Mouse (Mus musculus) activated CD4-positive, CD25-positive, alpha-beta regulatory T cell, adult 4 months (primary cell): ENCODE data around the gene Fgd5. TPM values are rescaled to one million over a fixed set of nuclear protein-coding genes. Genes with fewer than 3 reads are reported as not detected.
"Not testable (repeated sequence)": the region's sequence is repeated elsewhere in the genome, so short reads cannot be mapped to it uniquely, and the experiment has no call there.

Source experiments
- ATAC-seq: one replicate; pipeline ENCODE4 v1.8.0; 2017
- polyA plus RNA-seq, 2 experiments: library from polyadenylated mRNA; unstranded; fragments of 100-300 nt; shearing (Covaris generic); gene quantifications; one replicate each; pipeline ENCODE4 v1.2.1; 2017

Gene Fgd5
- polyA plus RNA-seq, 2 experiments from 2014 or later = 0.42 TPM; not detected in 1

GRCm38 (mm10) chr6:92067146-92067790 is 88.6 kb downstream of the Fgd5 start:
- peak; percentile 75 for ATAC-seq

DNA sequence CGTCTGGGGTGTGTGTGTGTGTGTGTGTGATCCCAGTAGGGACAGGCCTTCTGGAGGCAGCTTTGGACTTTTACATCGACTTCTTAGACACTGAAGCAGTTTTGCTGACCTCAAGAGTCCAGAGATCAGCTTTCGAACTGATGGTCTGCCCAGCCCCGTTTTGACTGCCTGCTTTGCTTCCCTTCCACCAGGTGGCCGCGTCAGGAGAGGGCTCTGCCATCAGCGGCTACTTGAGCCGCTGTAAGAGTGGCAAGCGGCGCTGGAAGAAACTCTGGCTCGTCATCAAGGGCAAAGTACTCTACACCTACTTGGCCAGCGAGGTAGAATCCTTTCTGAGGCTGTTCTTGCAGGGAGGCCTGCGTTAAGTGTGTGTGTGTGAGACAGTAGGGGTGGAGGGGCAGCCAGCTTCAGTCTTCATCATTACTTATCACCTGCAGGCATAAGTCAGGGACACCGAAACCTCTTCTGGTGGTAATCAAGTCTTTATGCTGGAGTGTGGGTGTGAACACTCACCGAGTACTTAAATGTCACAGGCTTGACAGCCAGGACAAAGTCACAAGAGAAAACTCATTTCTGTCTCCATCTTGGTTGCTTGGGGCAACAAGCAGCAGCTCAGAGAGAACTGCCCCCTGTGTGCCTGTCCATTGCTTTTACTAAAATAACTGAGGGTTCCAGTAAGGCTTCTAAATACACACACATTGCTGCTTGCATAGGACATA is 92.6 kb downstream of the Fgd5 start:
- ATAC-seq = no peak

- ATAC-seq = no peak
Measured at GRCm38 (mm10) chr6:92080730-92081129, 102.1 kb downstream of the Fgd5 start.

DNA sequence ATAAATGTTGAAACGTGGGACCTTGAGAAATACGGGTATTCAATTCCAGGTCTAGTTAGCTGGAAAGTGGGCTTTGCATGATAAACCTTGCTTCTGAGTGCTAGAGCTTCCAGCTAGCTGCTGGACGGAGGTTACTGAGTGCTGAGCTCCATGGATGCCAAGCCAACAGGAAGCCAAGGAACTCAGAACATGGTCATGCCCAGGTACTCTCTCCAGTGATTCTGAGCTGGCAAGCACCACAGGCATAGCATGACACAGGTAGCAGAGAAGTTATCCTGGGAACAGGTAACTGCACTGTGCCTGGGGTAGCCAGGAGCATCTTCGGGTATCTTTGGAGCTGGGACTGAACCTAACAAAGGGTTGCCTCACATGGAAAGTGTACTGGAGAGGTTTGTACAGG is 104.1 kb downstream of the Fgd5 start:
- ATAC-seq = no peak

GRCm38 (mm10) chr6:92084932-92085331 is 106.3 kb downstream of the Fgd5 start:
- no peak for ATAC-seq

GRCm38 (mm10) chr6:92089141-92089540 is 110.5 kb downstream of the Fgd5 start:
- not testable (repeated sequence) for ATAC-seq

GRCm38 (mm10) chr6:92089982-92090381 is 111.3 kb downstream of the Fgd5 start:
- ATAC-seq = no peak

- no peak for ATAC-seq
Measured at GRCm38 (mm10) chr6:92090497-92090896, 111.8 kb downstream of the Fgd5 start.

DNA sequence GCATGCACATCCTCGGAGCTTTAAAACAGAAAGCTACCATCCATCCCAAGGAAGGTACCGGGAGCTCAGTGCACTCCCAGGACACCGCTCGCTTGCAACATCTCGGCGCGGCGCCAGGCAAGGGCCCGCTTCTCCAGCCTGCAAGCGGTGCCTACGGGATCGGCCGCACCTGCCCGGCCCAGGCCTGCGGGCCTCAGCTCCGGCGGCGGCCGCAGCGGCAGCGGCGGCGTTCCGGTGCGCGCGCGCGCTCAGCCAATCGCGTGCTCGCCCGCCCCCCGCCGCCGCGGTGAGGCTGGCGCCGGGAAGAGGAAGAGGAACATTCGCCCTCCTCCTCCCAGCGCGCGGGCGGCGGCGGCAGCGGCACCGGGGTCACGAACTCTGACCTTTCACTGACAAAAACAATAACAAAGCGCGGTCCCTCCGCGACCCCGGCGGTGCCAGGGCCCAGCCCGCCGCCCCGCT is 112.5 kb downstream of the Fgd5 start, which contains the start of gene Nr2c2:
Gene Nr2c2, plus strand, starts transcription at position 261 of the 462 bp plus-strand sequence.
- ATAC-seq = peak; percentile 41

- peak; percentile 94 for ATAC-seq
Measured at GRCm38 (mm10) chr6:92091767-92092489, 113.2 kb downstream of the Fgd5 start.

DNA sequence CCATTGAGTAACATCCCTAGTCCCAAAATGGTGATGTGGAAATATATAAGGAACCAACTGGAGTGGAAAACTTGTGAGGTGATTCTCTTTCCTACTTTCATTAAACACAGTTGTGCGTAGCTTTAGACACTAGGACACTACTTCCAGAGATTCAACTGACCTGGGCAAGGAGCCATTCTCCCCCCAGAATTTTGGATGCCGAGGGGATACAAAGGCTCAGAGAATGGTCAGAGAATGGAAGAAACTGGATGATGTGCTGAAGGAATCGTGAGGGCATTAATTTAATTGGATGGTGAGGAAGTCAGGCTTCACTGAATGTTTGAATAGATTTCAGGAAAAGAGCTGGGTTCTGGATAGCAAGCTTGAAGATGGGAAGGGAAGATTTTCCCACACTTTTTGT is 114.1 kb downstream of the Fgd5 start:
- ATAC-seq = no peak

- no peak for ATAC-seq
Measured at GRCm38 (mm10) chr6:92093869-92094268, 115.2 kb downstream of the Fgd5 start.

DNA sequence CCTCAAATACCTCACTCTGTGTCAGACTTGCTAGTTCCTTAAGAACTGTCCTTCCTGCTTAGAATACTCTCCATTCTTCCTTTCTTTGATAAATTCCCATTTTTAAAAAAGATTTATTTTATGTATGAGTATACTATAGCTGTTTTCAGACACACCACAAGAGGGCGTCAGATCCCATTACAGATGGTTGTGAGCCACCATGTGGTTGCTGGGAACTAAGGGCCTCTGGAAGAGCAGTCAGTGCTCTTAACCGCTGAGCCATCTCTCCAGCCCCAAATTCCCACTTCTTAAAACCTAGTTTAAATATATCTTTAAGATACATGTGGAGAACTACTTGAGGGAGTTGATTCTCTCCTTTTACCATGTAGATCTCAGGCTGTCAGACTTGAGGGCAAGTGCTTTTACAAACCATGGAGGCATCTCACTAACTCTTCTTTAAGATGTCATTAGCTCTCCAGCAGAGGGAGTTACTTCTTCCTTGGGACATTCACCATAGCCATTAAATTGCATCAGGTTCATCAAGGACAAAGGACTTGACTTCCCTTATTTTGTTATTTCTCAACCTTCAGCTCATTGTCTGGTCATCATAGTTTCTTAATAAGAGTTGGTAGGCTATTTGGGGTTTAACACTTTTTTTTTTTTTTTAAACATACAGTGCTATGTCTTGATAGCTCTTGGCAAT is 122.1 kb downstream of the Fgd5 start:
- peak; percentile 30 for ATAC-seq

DNA sequence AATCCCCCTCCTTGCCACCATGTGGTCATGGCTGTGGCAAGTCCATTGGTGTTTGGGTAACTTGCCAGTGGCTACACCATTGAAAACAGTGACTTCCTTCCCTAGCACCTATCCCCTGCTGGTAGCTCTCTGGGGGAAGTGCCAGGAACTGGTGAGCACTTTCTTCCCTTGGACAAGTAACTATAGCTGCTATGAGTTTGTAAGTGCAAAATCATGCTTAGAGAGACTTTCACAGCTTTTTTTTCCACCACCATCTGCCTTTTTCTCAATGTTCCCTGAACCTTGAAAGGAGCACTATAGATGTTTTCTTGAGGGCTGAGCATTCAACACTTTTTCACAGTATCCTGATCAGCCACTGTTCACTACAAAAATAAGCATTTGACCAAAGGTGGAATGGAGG is 145.9 kb downstream of the Fgd5 start:
- ATAC-seq = no peak

Other genes with a start within 250 kb of the Fgd5 start
- gene Grip2, start 151.6 kb upstream of the Fgd5 start, polyA plus RNA-seq = under 1 TPM; 0.17 to 0.19 TPM
- 10 to 100 TPM; 50.8 to 53.6 TPM for gene Ccdc174, start 100.8 kb upstream of the Fgd5 start, polyA plus RNA-seq
- gene 4930590J08Rik, start 76.1 kb upstream of the Fgd5 start, polyA plus RNA-seq = 1 to 10 TPM in 1 of 2 experiments, under 1 TPM in 1; 0.24 to 1.3 TPM
- gene Nr2c2, start 112.5 kb downstream of the Fgd5 start, polyA plus RNA-seq = 10 to 100 TPM; 66.0 to 72.5 TPM
- gene Mrps25, start 205.2 kb downstream of the Fgd5 start, polyA plus RNA-seq = 10 to 100 TPM; 55.9 to 56.5 TPM
- gene Rbsn, start 236.0 kb downstream of the Fgd5 start, polyA plus RNA-seq = 1 to 10 TPM; 9.2 to 10.0 TPM